Mouse (Mus musculus): ENCODE measurements around the gene Tubgcp4. TPM values are rescaled to one million over a fixed set of nuclear protein-coding genes. Genes with fewer than 3 reads are reported as not detected.

Tubgcp4 gene
- polyA plus RNA-seq, 1 experiment from 2014 or later = 76.4 TPM

DNA sequence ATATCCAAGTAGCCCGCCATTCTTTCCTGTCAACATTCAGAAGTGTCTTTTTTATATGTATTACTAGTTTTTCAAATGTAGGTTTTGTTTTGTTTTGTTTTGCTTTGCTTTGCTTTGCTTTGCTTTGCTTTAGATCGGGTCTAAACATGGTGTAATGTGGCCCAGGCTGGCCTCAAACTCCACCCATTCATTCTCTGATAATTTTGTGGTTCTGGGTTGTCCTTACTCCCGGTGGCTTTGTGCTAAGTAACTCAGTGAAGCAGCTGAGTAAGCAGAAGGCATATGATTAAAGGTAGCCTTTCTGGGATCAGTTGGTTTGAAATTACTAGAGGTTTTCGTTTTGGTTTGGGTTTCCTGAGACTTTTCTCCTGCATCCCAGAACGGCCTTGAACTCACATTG is 20.8 kb upstream of the Tubgcp4 start:
- H3K4me2 ChIP-seq (replicated peaks) = no peak overlapping the region
- H3K4me3 ChIP-seq = no peak overlapping the region
- no peaks in the 10 kb centered on the region for H3K4me1 ChIP-seq
- no peaks in the 10 kb centered on the region for H3K27me3 ChIP-seq
- no peak overlapping the region for H3K27ac ChIP-seq
- H3K9ac ChIP-seq = no peak overlapping the region
- H3K9me3 ChIP-seq = no peaks in the 10 kb centered on the region
- WGBS = 80% methylated on average over 5 of the region's 5 CpGs
- peaks cover 39% of the 10 kb centered on the region for H3K36me3 ChIP-seq
- ATAC-seq (ENCODE audit: insufficient number of reproducible peaks, insufficient read depth, low FRiP score, low TSS enrichment) = no peak

DNA sequence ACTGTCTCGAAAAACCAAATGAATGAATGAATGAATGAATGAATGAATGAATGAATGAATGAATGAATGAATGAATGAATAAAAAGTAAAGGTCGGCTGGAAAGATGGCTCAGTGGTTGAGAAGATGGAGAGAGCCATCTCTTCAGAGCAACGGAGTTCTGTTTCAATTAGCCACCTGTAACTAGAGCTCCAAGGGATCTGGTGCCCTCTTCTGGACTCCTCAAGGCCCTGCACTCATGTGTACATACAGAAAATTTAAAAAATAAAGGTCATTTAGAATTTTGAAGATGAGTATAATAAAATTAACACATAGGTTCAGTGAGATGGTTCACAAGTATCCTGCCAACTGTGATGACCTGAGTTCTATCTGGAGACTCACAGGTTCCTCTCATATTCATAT is 17.4 kb upstream of the Tubgcp4 start:
- Histone ChIP-seq H3K9ac (no peak overlapping the region), H3K9me3 (no peaks in the 10 kb centered on the region), H3K4me1 (no peaks in the 10 kb centered on the region), H3K36me3 (peaks cover 24% of the 10 kb centered on the region), H3K4me3 (no peak overlapping the region), H3K4me2 (replicated peaks) (no peak overlapping the region), H3K27ac (no peak overlapping the region), H3K27me3 (no peaks in the 10 kb centered on the region)
- ATAC-seq (ENCODE audit: insufficient number of reproducible peaks, insufficient read depth, low FRiP score, low TSS enrichment) = no peak
- 84% methylated on average over 3 of the region's 3 CpGs for WGBS

DNA sequence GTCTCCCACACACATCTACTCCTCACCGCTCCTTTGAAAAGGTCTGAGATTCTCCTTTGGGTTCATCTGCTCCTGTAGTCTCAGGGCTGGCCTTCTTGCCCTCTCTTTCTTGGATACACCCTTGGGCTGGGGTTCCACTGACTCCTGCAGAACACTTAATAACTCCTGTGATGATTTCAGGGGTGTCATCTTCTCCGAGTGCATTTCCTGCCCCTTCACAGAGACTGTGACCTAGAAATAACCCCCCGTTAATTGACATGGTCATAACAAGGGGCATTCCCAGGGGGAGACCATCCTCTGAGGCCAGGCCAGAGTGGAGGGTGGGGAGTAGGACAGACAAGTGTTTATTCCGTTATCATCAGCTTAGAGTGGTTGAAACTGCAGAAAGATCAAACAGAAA is 1.3 kb upstream of the Tubgcp4 start:
- peak overlapping the region; percentile 76 for H3K4me2 ChIP-seq (replicated peaks)
- peaks cover 22% of the 10 kb centered on the region for H3K4me1 ChIP-seq
- no peak overlapping the region for H3K27ac ChIP-seq
- ATAC-seq (ENCODE audit: insufficient number of reproducible peaks, insufficient read depth, low FRiP score, low TSS enrichment) = no peak
- peak overlapping the region; percentile 84 for H3K4me3 ChIP-seq
- H3K27me3 ChIP-seq = no peaks in the 10 kb centered on the region
- 58% methylated on average over 4 of the region's 4 CpGs for WGBS
- peaks cover 9% of the 10 kb centered on the region for H3K36me3 ChIP-seq
- H3K9me3 ChIP-seq = no peaks in the 10 kb centered on the region
- peak overlapping the region; percentile 87 for H3K9ac ChIP-seq

DNA sequence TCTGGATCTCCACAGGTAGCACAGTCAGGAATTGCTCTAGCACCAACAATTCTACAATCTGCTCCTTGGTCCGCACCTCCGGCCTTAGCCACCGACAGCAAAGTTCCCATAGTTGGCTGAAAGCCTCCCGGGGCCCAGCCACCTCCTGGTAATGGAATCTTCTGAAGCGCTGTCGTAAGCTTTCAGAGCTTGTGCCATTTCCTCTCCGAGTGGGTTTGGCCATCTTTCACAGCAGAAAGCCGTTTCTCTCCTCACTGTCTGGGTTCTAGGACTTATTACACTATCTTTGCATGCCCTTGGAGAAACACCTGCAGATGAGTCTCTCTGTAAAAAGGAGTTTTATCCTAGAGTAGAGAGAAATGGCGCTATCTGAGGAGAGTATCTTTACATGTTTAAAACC is 552 bp upstream of the Tubgcp4 start:
- Histone ChIP-seq H3K27me3 (no peaks in the 10 kb centered on the region), H3K9me3 (no peaks in the 10 kb centered on the region), H3K4me3 (peak overlapping the region; percentile 84), H3K36me3 (peaks cover 16% of the 10 kb centered on the region), H3K4me2 (replicated peaks) (peak overlapping the region; percentile 76), H3K9ac (peak overlapping the region; percentile 87), H3K27ac (no peak overlapping the region), H3K4me1 (peaks cover 22% of the 10 kb centered on the region)
- ATAC-seq (ENCODE audit: insufficient number of reproducible peaks, insufficient read depth, low FRiP score, low TSS enrichment) = no peak
- 7% methylated on average over 9 of the region's 9 CpGs for WGBS

DNA sequence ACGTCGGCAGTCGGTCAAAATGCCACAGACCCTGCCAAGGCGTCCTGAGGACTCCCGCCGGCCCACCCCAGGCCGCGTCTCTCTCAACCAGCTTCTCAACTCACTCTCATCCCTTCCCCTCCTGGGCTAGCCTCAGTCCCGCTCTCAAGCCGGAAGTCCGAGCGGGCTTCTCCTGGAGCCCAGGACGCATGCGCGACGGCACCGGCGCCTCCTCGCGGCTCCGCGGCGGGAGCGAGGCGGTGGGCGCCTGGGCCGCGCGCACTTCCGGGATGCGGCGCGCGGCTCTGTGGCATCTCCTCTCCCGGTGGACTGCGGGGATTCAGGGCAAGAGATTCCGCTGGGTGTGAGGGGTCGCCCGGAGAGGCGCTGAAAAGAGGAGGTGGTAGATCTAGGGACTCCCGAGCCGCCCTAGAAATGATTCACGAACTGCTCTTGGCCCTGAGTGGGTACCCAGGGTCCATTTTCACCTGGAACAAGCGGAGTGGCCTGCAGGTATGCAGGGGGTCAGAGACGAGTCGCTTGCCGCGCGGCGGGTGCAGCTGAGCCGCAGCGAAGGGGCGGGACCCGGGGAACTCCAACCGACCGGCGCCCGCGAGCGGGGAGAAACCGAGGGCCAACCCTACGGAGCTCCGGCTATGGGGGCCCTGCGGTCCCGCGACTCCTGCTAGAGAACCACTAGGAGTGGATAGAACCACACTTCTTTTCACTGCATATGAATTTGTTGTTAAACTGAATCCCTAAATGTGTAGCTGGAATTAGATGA is 707 bp downstream of the Tubgcp4 start, which contains the start of gene Zscan29:
Gene Zscan29, minus strand, starts transcription at position 146 of the 763 bp plus-strand sequence.
- peak within 1 kb of the TSS; percentile 87 for H3K9ac ChIP-seq
- under 1% methylated on average over 66 of the region's 66 CpGs for WGBS
- H3K4me1 ChIP-seq = peaks cover 22% of the 10 kb centered on the region
- H3K27ac ChIP-seq = peak within 1 kb of the TSS; percentile 91
- H3K27me3 ChIP-seq = no peaks in the 10 kb centered on the region
- H3K36me3 ChIP-seq = peaks cover 21% of the 10 kb centered on the region
- peak within 1 kb of the TSS; percentile 84 for H3K4me3 ChIP-seq
- H3K9me3 ChIP-seq = no peaks in the 10 kb centered on the region
- peak; percentile 93 for ATAC-seq (ENCODE audit: insufficient number of reproducible peaks, insufficient read depth, low FRiP score, low TSS enrichment)
- H3K4me2 ChIP-seq (replicated peaks) = peak within 1 kb of the TSS; percentile 76

DNA sequence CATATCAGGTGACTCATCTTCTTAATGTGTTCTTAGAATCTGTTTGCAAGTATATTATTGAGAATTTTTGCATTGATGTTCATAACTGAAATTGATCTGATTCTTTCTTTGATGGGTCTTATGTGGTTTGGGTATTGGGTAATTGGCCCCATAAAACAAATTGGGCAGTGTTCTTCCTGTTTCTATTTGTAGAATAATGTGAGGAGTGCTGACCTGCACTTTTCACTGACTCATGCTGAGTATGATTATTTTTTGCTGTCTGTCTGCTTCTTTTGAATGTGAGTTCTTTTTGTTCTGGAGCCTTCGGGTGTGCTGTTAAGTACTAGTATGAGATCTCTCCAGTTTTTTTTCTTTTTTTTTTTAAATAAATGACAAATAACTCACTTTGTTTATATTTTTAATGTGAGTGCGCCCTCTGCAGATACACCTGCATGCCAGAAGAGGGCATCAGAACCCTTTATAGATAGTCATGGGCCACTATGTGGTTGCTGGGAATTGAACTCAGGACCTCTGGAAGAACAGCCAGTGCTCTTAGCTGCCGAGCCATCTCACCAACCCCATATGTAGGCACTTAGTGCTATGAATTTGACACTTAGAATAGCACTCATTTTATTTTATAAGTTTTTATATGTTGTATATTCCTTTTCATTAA is 8.5 kb downstream of the Tubgcp4 start:
- no peak for ATAC-seq (ENCODE audit: insufficient number of reproducible peaks, insufficient read depth, low FRiP score, low TSS enrichment)
- peaks cover 75% of the 10 kb centered on the region for H3K36me3 ChIP-seq
- no peaks in the 10 kb centered on the region for H3K4me1 ChIP-seq
- H3K27ac ChIP-seq = no peak overlapping the region
- 89% methylated on average over 3 of the region's 3 CpGs for WGBS
- H3K4me2 ChIP-seq (replicated peaks) = no peak overlapping the region
- no peak overlapping the region for H3K9ac ChIP-seq
- no peak overlapping the region for H3K4me3 ChIP-seq
- no peaks in the 10 kb centered on the region for H3K9me3 ChIP-seq
- no peaks in the 10 kb centered on the region for H3K27me3 ChIP-seq

DNA sequence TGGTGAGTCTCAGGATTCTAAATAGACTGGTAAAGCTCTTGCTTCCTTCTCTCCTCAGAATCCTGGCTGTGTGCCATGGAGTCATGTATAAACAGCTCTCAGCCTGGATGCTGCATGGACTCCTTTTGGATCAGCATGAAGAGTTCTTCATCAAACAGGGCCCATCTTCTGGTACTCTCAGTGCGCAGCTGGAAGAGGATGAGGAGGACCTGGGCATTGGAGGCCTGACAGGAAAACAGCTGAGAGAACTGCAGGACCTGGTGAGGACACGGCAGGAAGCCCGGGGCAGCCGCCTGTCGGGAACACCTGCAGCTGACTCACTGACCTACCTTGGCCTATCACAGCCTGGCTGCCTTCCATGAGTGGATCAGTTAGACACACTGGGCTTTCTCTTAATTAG is 13.0 kb downstream of the Tubgcp4 start:
- H3K4me3 ChIP-seq = no peak overlapping the region
- ATAC-seq (ENCODE audit: insufficient number of reproducible peaks, insufficient read depth, low FRiP score, low TSS enrichment) = no peak
- H3K36me3 ChIP-seq = peaks cover 54% of the 10 kb centered on the region
- H3K4me2 ChIP-seq (replicated peaks) = no peak overlapping the region
- H3K9me3 ChIP-seq = no peaks in the 10 kb centered on the region
- H3K9ac ChIP-seq = no peak overlapping the region
- H3K27me3 ChIP-seq = no peaks in the 10 kb centered on the region
- H3K27ac ChIP-seq = no peak overlapping the region
- no peaks in the 10 kb centered on the region for H3K4me1 ChIP-seq
- 89% methylated on average over 5 of the region's 5 CpGs for WGBS

DNA sequence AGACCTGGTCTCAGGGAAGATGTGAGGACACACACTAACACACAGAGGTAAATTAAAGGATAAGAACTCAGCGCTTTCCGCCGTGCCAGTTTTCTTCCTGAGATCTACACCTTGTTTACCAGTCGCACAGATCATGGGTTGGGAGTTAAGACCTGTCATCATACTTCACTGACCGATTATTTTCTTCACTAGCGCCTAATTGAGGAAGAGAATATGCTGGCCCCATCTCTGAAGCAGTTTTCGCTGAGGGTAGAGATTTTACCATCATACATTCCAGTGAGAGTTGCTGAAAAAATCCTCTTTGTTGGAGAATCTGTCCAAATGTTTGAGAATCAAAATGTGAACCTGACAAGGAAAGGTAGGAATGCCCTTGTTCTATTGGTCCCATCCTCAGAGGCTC is 13.7 kb downstream of the Tubgcp4 start:
- H3K27me3 ChIP-seq = no peaks in the 10 kb centered on the region
- WGBS = 91% methylated on average over 7 of the region's 7 CpGs
- H3K4me1 ChIP-seq = no peaks in the 10 kb centered on the region
- no peak overlapping the region for H3K4me3 ChIP-seq
- H3K27ac ChIP-seq = no peak overlapping the region
- no peak overlapping the region for H3K4me2 ChIP-seq (replicated peaks)
- no peak overlapping the region for H3K9ac ChIP-seq
- peaks cover 53% of the 10 kb centered on the region for H3K36me3 ChIP-seq
- H3K9me3 ChIP-seq = no peaks in the 10 kb centered on the region
- no peak for ATAC-seq (ENCODE audit: insufficient number of reproducible peaks, insufficient read depth, low FRiP score, low TSS enrichment)

DNA sequence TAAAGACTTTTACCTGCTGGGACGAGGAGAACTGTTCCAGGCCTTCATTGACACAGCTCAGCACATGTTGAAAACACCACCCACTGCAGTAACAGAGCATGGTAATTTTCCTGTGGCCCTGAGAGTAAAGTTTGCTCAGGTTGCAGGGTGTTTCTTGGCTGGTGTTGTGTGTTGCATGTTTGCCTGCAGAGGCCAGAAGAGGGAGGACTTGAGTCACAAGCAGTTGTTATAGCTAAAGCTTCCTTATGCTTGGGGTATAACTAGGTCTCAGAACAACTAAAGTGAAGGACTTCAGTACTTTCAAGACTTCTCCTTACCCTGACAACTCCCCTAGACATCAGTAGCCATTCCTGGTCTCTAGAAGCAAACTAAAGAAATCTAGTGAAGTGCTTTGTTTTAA is 18.1 kb downstream of the Tubgcp4 start:
- no peak overlapping the region for H3K27ac ChIP-seq
- H3K27me3 ChIP-seq = no peaks in the 10 kb centered on the region
- H3K9ac ChIP-seq = no peak overlapping the region
- H3K9me3 ChIP-seq = no peaks in the 10 kb centered on the region
- peaks cover 68% of the 10 kb centered on the region for H3K36me3 ChIP-seq
- H3K4me3 ChIP-seq = no peak overlapping the region
- ATAC-seq (ENCODE audit: insufficient number of reproducible peaks, insufficient read depth, low FRiP score, low TSS enrichment) = no peak
- no peak overlapping the region for H3K4me2 ChIP-seq (replicated peaks)
- H3K4me1 ChIP-seq = no peaks in the 10 kb centered on the region
- 68% methylated on average over 1 of the region's 1 CpGs for WGBS

DNA sequence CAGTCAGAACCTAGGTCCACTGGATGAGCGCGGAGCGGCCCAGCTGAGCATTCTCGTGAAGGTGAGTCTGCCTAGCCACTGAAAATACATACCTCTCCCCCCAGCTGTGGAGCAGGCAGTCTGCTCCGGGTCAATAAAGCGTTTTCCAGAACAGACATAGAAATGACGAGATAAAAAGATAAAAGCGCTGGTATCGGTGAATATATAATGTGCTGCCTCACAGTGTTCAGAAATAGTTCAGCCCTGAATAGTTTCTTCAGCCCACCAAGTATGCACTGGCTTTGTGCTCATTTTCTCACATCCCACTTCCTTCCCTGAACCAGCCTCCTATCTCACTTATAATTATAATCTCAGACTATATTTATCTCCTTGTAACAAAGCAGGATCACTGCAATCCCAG is 25.0 kb downstream of the Tubgcp4 start:
- whole genome bisulfite sequencing = 94% methylated on average over 9 of the region's 9 CpGs
- peaks cover 93% of the 10 kb centered on the region for H3K36me3 ChIP-seq
- H3K9ac ChIP-seq = no peak overlapping the region
- ATAC-seq (ENCODE audit: insufficient number of reproducible peaks, insufficient read depth, low FRiP score, low TSS enrichment) = no peak
- no peak overlapping the region for H3K4me3 ChIP-seq
- H3K27me3 ChIP-seq = no peaks in the 10 kb centered on the region
- H3K9me3 ChIP-seq = no peaks in the 10 kb centered on the region
- no peak overlapping the region for H3K27ac ChIP-seq
- H3K4me2 ChIP-seq (replicated peaks) = no peak overlapping the region
- H3K4me1 ChIP-seq = no peaks in the 10 kb centered on the region

DNA sequence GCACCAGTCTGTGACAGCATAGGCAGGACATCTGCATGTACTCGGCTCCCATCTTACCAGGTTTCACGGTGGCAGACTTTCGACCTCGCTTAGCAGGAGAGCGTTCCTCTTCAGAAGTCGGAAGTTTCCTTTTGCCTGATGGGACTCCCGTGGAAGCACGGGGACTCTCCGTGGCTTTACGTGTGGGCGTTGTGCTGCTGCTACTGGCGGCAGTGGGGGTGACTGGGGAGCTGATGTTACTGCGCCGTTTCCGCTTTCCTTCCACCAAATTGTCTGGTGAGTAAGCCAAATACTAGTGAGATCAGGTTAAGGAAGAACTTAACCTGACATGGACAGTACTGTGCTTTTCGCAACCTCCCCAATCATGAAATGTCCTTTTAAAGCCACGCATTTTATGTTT is 33.8 kb downstream of the Tubgcp4 start:
- H3K9ac ChIP-seq = no peak overlapping the region
- ATAC-seq (ENCODE audit: insufficient number of reproducible peaks, insufficient read depth, low FRiP score, low TSS enrichment) = no peak
- H3K4me2 ChIP-seq (replicated peaks) = no peak overlapping the region
- WGBS = 95% methylated on average over 17 of the region's 17 CpGs
- H3K4me3 ChIP-seq = no peak overlapping the region
- peaks cover 90% of the 10 kb centered on the region for H3K36me3 ChIP-seq
- no peaks in the 10 kb centered on the region for H3K27me3 ChIP-seq
- H3K9me3 ChIP-seq = no peaks in the 10 kb centered on the region
- no peak overlapping the region for H3K27ac ChIP-seq
- no peaks in the 10 kb centered on the region for H3K4me1 ChIP-seq

DNA sequence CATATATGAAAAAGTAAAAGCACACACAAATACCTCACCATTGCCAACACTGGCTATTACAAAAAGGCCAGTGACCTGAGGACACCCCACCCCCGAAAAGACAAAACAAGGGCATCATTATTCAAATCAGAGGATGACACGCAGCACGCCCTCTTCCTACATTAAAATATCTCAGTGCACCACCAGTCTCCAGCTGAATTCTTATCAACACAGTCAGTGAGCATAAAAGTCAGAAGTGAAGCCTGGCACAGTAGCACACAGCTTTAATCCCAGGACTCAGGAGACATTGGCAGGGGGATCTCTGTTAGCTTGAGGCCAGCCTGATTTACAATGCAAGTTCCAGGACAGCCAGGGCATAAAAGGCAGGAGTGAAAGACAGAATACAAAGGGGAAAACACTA is 36.1 kb downstream of the Tubgcp4 start:
- WGBS = 87% methylated on average over 3 of the region's 3 CpGs
- no peaks in the 10 kb centered on the region for H3K27me3 ChIP-seq
- no peak for ATAC-seq (ENCODE audit: insufficient number of reproducible peaks, insufficient read depth, low FRiP score, low TSS enrichment)
- peaks cover 86% of the 10 kb centered on the region for H3K36me3 ChIP-seq
- no peak overlapping the region for H3K4me3 ChIP-seq
- H3K9ac ChIP-seq = no peak overlapping the region
- no peaks in the 10 kb centered on the region for H3K4me1 ChIP-seq
- no peak overlapping the region for H3K4me2 ChIP-seq (replicated peaks)
- no peaks in the 10 kb centered on the region for H3K9me3 ChIP-seq
- no peak overlapping the region for H3K27ac ChIP-seq

All from embryonic facial prominence, embryonic 12.5 days (tissue).